Mouse (Mus musculus) small intestine, adult 2 months (tissue): ENCODE data around the gene Ncam1. TPM values are rescaled to one million over a fixed set of nuclear protein-coding genes. Genes with fewer than 3 reads are reported as not detected.

Source experiments
- H3K27ac ChIP-seq: fragments of 200-500 bp; 2 replicates; pipeline ENCODE4 v1.5.1; 2012; ENCODE audit warnings: low read depth, low read length, control low read depth, inconsistent platforms; ENCODE audit not compliant: insufficient read depth
- H3K27me3 ChIP-seq: fragments of 200-500 bp; 2 replicates; pipeline ENCODE4 v1.6.1; 2012; ENCODE audit warnings: mild to moderate bottlenecking, moderate library complexity, low read length, inconsistent platforms; ENCODE audit not compliant: control insufficient read depth, insufficient read depth
- H3K36me3 ChIP-seq: fragments of 200-500 bp; 2 replicates; pipeline ENCODE4 v1.6.1; 2012; ENCODE audit warnings: mild to moderate bottlenecking, low read length, control low read depth, inconsistent platforms; ENCODE audit not compliant: control insufficient read depth, insufficient read depth
- H3K4me1 ChIP-seq: fragments of 200-500 bp; 2 replicates; pipeline ENCODE4 v1.6.1; 2012; ENCODE audit warnings: low read length, inconsistent platforms, mixed read lengths; ENCODE audit not compliant: control insufficient read depth, insufficient read depth, insufficient read length
- H3K4me3 ChIP-seq: fragments of 200-500 bp; 2 replicates; pipeline ENCODE4 v1.5.1; 2012; ENCODE audit warnings: low read depth, mild to moderate bottlenecking, control low read depth, inconsistent platforms, low read length, moderate library complexity
- CTCF ChIP-seq: fragments of 200-500 bp; IDR thresholded peaks from 2 replicates; pipeline ENCODE4 v1.5.1; 2012; ENCODE audit warnings: low read depth, mild to moderate bottlenecking, control low read depth, inconsistent platforms, low read length, moderate library complexity, mixed read lengths; ENCODE audit not compliant: insufficient replicate concordance, insufficient read length; ENCODE audit errors: extremely low read depth
- POLR2A ChIP-seq: fragments of 200-500 bp; IDR thresholded peaks from 2 replicates; pipeline ENCODE4 v1.6.1; 2012; ENCODE audit warnings: low read depth, mild to moderate bottlenecking, control low read depth, inconsistent platforms, low read length, moderate library complexity
- WGBS: fragments of 180-500 bp; shearing (Covaris S2); methylation state at CpG from one replicate; pipeline ENCODE4 v1.1.7; 2018; 5-methylcytosine and 5-hydroxymethylcytosine counted together
- polyA plus RNA-seq: library from polyadenylated mRNA; depleted of rRNA; stranded (reverse); fragments of >200 nt; gene quantifications from 2 replicates; pipeline ENCODE4 v1.2.3, GENCODE M21; 2012

Gene Ncam1
- polyA plus RNA-seq, 1 experiment: 3.5 TPM

GRCm38 (mm10) chr9:49485892-49486311 is 312.8 kb downstream of the Ncam1 start, which contains the start of gene Ttc12:
TSS of gene Ttc12 (minus strand) at chr9:49486225.
- TF ChIP-seq CTCF (no peak), POLR2A (0 out of 2 replicates have a peak, but pooled peaks have one; percentile 27)
- no peaks in the 10 kb centered on the region for H3K27me3 ChIP-seq
- 1% methylated on average over 18 of the region's 18 CpGs for WGBS
- H3K36me3 ChIP-seq: no peaks in the 10 kb centered on the region
- H3K4me1 ChIP-seq: no peaks in the 10 kb centered on the region
- peak within 1 kb of the TSS; percentile 90 for H3K4me3 ChIP-seq
- no peak within 1 kb of the TSS for H3K27ac ChIP-seq

DNA sequence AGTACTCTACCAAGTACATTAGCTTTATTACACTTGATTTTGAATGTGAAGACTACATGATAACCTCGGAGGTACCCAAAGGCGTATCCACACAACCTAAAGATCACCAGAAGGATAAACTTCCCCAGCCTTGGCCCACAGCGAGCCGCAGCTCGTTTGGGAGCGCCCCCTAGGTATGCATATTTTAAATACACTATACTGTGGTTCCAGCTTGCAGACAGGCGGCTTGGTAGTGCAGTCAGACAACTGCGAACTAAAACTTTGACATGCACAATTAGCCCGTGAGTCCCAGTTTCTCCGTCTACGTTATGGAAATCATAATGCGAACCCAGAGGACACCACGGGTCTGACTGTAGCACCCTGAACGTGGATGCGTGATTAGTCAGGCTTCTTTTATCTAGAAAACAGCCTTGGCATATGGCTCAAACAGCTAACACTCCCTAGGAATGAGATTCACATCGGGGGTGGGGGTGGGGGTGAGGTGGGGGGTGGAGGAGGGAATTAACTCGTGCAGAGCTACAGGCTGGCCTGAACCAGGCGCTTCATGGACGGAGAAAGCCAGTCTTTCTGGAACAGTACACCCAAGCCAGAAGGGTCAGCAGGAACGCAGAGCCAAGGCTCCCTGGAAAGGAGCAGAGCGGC is 313.4 kb downstream of the Ncam1 start:
- H3K27ac ChIP-seq: no peak overlapping the region
- no peaks in the 10 kb centered on the region for H3K36me3 ChIP-seq
- no peak for TF ChIP-seq POLR2A
- TF ChIP-seq CTCF: peak; percentile 48; the same call in 1 of the 2 replicates
- 4% methylated on average over 21 of the region's 21 CpGs for WGBS
- H3K4me1 ChIP-seq: no peaks in the 10 kb centered on the region
- no peaks in the 10 kb centered on the region for H3K27me3 ChIP-seq
- peak overlapping the region; percentile 90 for H3K4me3 ChIP-seq

GRCm38 (mm10) chr9:49483316-49483715 is 315.4 kb downstream of the Ncam1 start:
- WGBS: 53% methylated on average over 10 of the region's 10 CpGs
- no peaks in the 10 kb centered on the region for H3K4me1 ChIP-seq
- no peak overlapping the region for H3K27ac ChIP-seq
- H3K36me3 ChIP-seq: no peaks in the 10 kb centered on the region
- TF ChIP-seq POLR2A: no peak
- TF ChIP-seq CTCF: no peak
- H3K27me3 ChIP-seq: no peaks in the 10 kb centered on the region
- no peak overlapping the region for H3K4me3 ChIP-seq

GRCm38 (mm10) chr9:49472126-49472525 is 326.6 kb downstream of the Ncam1 start:
- no peak overlapping the region for H3K4me3 ChIP-seq
- 71% methylated on average over 11 of the region's 11 CpGs for WGBS
- no peaks in the 10 kb centered on the region for H3K4me1 ChIP-seq
- H3K27me3 ChIP-seq: no peaks in the 10 kb centered on the region
- no peak overlapping the region for H3K27ac ChIP-seq
- no peak for TF ChIP-seq POLR2A
- no peak for TF ChIP-seq CTCF
- no peaks in the 10 kb centered on the region for H3K36me3 ChIP-seq

- no peaks in the 10 kb centered on the region for H3K36me3 ChIP-seq
- WGBS: 86% methylated on average over 6 of the region's 6 CpGs
- no peak overlapping the region for H3K4me3 ChIP-seq
- no peak overlapping the region for H3K27ac ChIP-seq
- H3K27me3 ChIP-seq: no peaks in the 10 kb centered on the region
- no peaks in the 10 kb centered on the region for H3K4me1 ChIP-seq
- TF ChIP-seq CTCF (no peak), POLR2A (no peak)
These were observed 327.8 kb downstream of the Ncam1 start for GRCm38 (mm10) chr9:49470946-49471345.

GRCm38 (mm10) chr9:49470006-49470405 is 328.7 kb downstream of the Ncam1 start:
- WGBS: 94% methylated on average over 19 of the region's 19 CpGs

GRCm38 (mm10) chr9:49456136-49456535 is 342.6 kb downstream of the Ncam1 start:
- H3K27ac ChIP-seq: no peak overlapping the region
- WGBS: 80% methylated on average over 3 of the region's 3 CpGs
- H3K36me3 ChIP-seq: no peaks in the 10 kb centered on the region
- H3K4me1 ChIP-seq: no peaks in the 10 kb centered on the region
- TF ChIP-seq POLR2A (no peak), CTCF (no peak)
- H3K4me3 ChIP-seq: no peak overlapping the region
- no peaks in the 10 kb centered on the region for H3K27me3 ChIP-seq

More at GRCm38 (mm10) chr9:49470006-49470405, 328.7 kb downstream of the Ncam1 start:
- Histone ChIP-seq H3K4me1 (no peaks in the 10 kb centered on the region), H3K36me3 (no peaks in the 10 kb centered on the region), H3K27me3 (no peaks in the 10 kb centered on the region), H3K27ac (no peak overlapping the region), H3K4me3 (no peak overlapping the region)
- TF ChIP-seq CTCF (no peak), POLR2A (no peak)
